Mouse (Mus musculus): Measurements from ENCODE around the gene Rxra.

DNA sequence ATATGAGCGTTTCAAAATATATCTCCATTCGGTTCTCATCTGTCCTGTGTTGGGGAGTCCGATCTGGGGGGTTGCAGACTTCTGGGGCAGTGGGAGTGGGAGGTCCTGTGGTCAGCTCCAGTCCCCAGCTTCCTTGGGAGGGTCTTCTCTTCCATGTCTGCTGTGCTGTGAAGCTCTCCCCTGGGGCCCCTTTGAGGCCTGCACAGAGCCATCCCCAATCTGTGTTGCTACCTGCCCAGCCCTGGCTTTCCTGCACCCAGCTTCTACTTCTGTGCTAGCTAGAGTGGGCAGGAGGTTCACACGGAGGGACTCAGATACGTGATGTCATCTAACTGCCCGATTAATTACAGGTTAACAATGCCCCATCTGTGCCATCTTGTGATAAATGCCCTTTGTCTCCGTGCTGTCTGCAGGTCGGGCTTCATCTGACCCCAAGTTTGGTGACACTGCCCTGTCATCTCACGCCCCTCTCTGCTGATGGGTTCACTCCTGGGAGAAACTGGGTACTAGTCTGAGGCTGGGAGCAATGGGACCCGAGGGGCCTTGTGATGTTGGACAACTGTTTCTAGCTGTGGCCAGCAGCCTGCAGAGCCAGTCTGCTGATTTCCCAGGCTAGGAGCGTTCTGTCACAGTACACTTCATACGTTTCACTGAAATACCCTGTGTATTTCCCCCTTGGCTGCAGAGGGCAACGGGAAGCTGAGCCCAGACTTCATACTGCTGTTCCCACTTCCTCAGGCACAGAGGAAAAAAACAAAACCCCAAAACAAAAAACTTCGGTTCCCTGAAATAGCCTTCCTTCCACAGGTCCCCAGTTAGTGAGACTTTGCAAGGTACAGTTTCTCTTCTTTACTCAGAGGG is 86.9 kb downstream of the Rxra start:
- TF ChIP-seq CTCF (IDR thresholded peaks at IDR 0.05; ENCODE audit: insufficient read depth, low read depth, low read length) (no peak), POLR2A (IDR thresholded peaks at IDR 0.05; ENCODE audit: insufficient read depth, low read depth, low read length) (no peak)
